Mouse (Mus musculus): Measurements from ENCODE around the gene Ceacam18. TPM values are rescaled to one million over a fixed set of nuclear protein-coding genes. Genes with fewer than 3 reads are reported as not detected.

Ceacam18 gene
- not detected for polyA plus RNA-seq (2014; fragmentation: Illumina TruSeq; extraction: RNeasy Lipid Tissue Mini Kit (QIAGEN cat#74804); ENCODE audit: low read depth, low replicate concordance)

GRCm38 (mm10) chr7:43634500-43634899 is at the start of gene Ceacam18:
Gene Ceacam18, plus strand, starts transcription at chr7:43634707.

GRCm38 (mm10) chr7:43606896-43607742 is 27.4 kb upstream of the Ceacam18 start, which contains the start of gene Zfp819:
Gene Zfp819, plus strand, starts transcription at chr7:43607169.

GRCm38 (mm10) chr7:43660002-43660401 is 25.5 kb downstream of the Ceacam18 start, which contains the start of gene Siglece:
Gene Siglece, minus strand, starts transcription at chr7:43660161.

GRCm38 (mm10) chr7:43671809-43672580 is 37.5 kb downstream of the Ceacam18 start, which contains the start of gene Ctu1:
Gene Ctu1, plus strand, starts transcription at chr7:43672016.

GRCm38 (mm10) chr7:43690118-43690517 is 55.6 kb downstream of the Ceacam18 start, which contains the start of gene Klk14:
Gene Klk14, plus strand, starts transcription at chr7:43690418.

Other genes with a start within 250 kb of the Ceacam18 start
- not detected for gene Siglecg, start 226.5 kb upstream of the Ceacam18 start, polyA plus RNA-seq (2014; fragmentation: Illumina TruSeq; extraction: RNeasy Lipid Tissue Mini Kit (QIAGEN cat#74804); ENCODE audit: low read depth, low replicate concordance)
- gene Lim2, start 207.0 kb upstream of the Ceacam18 start, polyA plus RNA-seq (2014; fragmentation: Illumina TruSeq; extraction: RNeasy Lipid Tissue Mini Kit (QIAGEN cat#74804); ENCODE audit: low read depth, low replicate concordance) = not detected
- gene Nkg7, start 197.6 kb upstream of the Ceacam18 start, polyA plus RNA-seq (2014; fragmentation: Illumina TruSeq; extraction: RNeasy Lipid Tissue Mini Kit (QIAGEN cat#74804); ENCODE audit: low read depth, low replicate concordance) = not detected
- gene Cldnd2, start 193.9 kb upstream of the Ceacam18 start, polyA plus RNA-seq (2014; fragmentation: Illumina TruSeq; extraction: RNeasy Lipid Tissue Mini Kit (QIAGEN cat#74804); ENCODE audit: low read depth, low replicate concordance) = not detected
- 12.4 TPM for gene Etfb, start 190.6 kb upstream of the Ceacam18 start, polyA plus RNA-seq (2014; fragmentation: Illumina TruSeq; extraction: RNeasy Lipid Tissue Mini Kit (QIAGEN cat#74804); ENCODE audit: low read depth, low replicate concordance)
- gene Gm45233, start 190.6 kb upstream of the Ceacam18 start, polyA plus RNA-seq (2014; fragmentation: Illumina TruSeq; extraction: RNeasy Lipid Tissue Mini Kit (QIAGEN cat#74804); ENCODE audit: low read depth, low replicate concordance) = not detected
- gene Vsig10l, start 171.6 kb upstream of the Ceacam18 start, polyA plus RNA-seq (2014; fragmentation: Illumina TruSeq; extraction: RNeasy Lipid Tissue Mini Kit (QIAGEN cat#74804); ENCODE audit: low read depth, low replicate concordance) = 0.89 TPM
- gene Iglon5, start 144.6 kb upstream of the Ceacam18 start, polyA plus RNA-seq (2014; fragmentation: Illumina TruSeq; extraction: RNeasy Lipid Tissue Mini Kit (QIAGEN cat#74804); ENCODE audit: low read depth, low replicate concordance) = not detected
- gene 4931406B18Rik, start 128.8 kb upstream of the Ceacam18 start, polyA plus RNA-seq (2014; fragmentation: Illumina TruSeq; extraction: RNeasy Lipid Tissue Mini Kit (QIAGEN cat#74804); ENCODE audit: low read depth, low replicate concordance) = not detected
- 1.7 TPM for gene Cd33, start 90.3 kb upstream of the Ceacam18 start, polyA plus RNA-seq (2014; fragmentation: Illumina TruSeq; extraction: RNeasy Lipid Tissue Mini Kit (QIAGEN cat#74804); ENCODE audit: low read depth, low replicate concordance)
- gene Zfp658, start 72.5 kb upstream of the Ceacam18 start, polyA plus RNA-seq (2014; fragmentation: Illumina TruSeq; extraction: RNeasy Lipid Tissue Mini Kit (QIAGEN cat#74804); ENCODE audit: low read depth, low replicate concordance) = 1.6 TPM
- gene Zfp719, start 55.1 kb upstream of the Ceacam18 start, polyA plus RNA-seq (2014; fragmentation: Illumina TruSeq; extraction: RNeasy Lipid Tissue Mini Kit (QIAGEN cat#74804); ENCODE audit: low read depth, low replicate concordance) = 13.8 TPM
- not detected for gene Zfp819, start 27.5 kb upstream of the Ceacam18 start, polyA plus RNA-seq (2014; fragmentation: Illumina TruSeq; extraction: RNeasy Lipid Tissue Mini Kit (QIAGEN cat#74804); ENCODE audit: low read depth, low replicate concordance)
- 0.32 TPM for gene Siglece, start 25.5 kb downstream of the Ceacam18 start, polyA plus RNA-seq (2014; fragmentation: Illumina TruSeq; extraction: RNeasy Lipid Tissue Mini Kit (QIAGEN cat#74804); ENCODE audit: low read depth, low replicate concordance)
- 1.4 TPM for gene Ctu1, start 37.3 kb downstream of the Ceacam18 start, polyA plus RNA-seq (2014; fragmentation: Illumina TruSeq; extraction: RNeasy Lipid Tissue Mini Kit (QIAGEN cat#74804); ENCODE audit: low read depth, low replicate concordance)
- not detected for gene Klk14, start 55.7 kb downstream of the Ceacam18 start, polyA plus RNA-seq (2014; fragmentation: Illumina TruSeq; extraction: RNeasy Lipid Tissue Mini Kit (QIAGEN cat#74804); ENCODE audit: low read depth, low replicate concordance)
- gene Klk13, start 77.9 kb downstream of the Ceacam18 start, polyA plus RNA-seq (2014; fragmentation: Illumina TruSeq; extraction: RNeasy Lipid Tissue Mini Kit (QIAGEN cat#74804); ENCODE audit: low read depth, low replicate concordance) = not detected
- not detected for gene Klk12, start 134.2 kb downstream of the Ceacam18 start, polyA plus RNA-seq (2014; fragmentation: Illumina TruSeq; extraction: RNeasy Lipid Tissue Mini Kit (QIAGEN cat#74804); ENCODE audit: low read depth, low replicate concordance)
- gene Klk11, start 139.9 kb downstream of the Ceacam18 start, polyA plus RNA-seq (2014; fragmentation: Illumina TruSeq; extraction: RNeasy Lipid Tissue Mini Kit (QIAGEN cat#74804); ENCODE audit: low read depth, low replicate concordance) = not detected
- not detected for gene Klk10, start 146.3 kb downstream of the Ceacam18 start, polyA plus RNA-seq (2014; fragmentation: Illumina TruSeq; extraction: RNeasy Lipid Tissue Mini Kit (QIAGEN cat#74804); ENCODE audit: low read depth, low replicate concordance)
- gene Klk9, start 157.2 kb downstream of the Ceacam18 start, polyA plus RNA-seq (2014; fragmentation: Illumina TruSeq; extraction: RNeasy Lipid Tissue Mini Kit (QIAGEN cat#74804); ENCODE audit: low read depth, low replicate concordance) = not detected
- gene Klk8, start 162.9 kb downstream of the Ceacam18 start, polyA plus RNA-seq (2014; fragmentation: Illumina TruSeq; extraction: RNeasy Lipid Tissue Mini Kit (QIAGEN cat#74804); ENCODE audit: low read depth, low replicate concordance) = not detected
- not detected for gene Klk7, start 176.6 kb downstream of the Ceacam18 start, polyA plus RNA-seq (2014; fragmentation: Illumina TruSeq; extraction: RNeasy Lipid Tissue Mini Kit (QIAGEN cat#74804); ENCODE audit: low read depth, low replicate concordance)
- not detected for gene Klk6, start 189.8 kb downstream of the Ceacam18 start, polyA plus RNA-seq (2014; fragmentation: Illumina TruSeq; extraction: RNeasy Lipid Tissue Mini Kit (QIAGEN cat#74804); ENCODE audit: low read depth, low replicate concordance)
- gene Klk5, start 207.3 kb downstream of the Ceacam18 start, polyA plus RNA-seq (2014; fragmentation: Illumina TruSeq; extraction: RNeasy Lipid Tissue Mini Kit (QIAGEN cat#74804); ENCODE audit: low read depth, low replicate concordance) = not detected
- gene Klk4, start 246.5 kb downstream of the Ceacam18 start, polyA plus RNA-seq (2014; fragmentation: Illumina TruSeq; extraction: RNeasy Lipid Tissue Mini Kit (QIAGEN cat#74804); ENCODE audit: low read depth, low replicate concordance) = not detected